In the genomic region with DNA sequence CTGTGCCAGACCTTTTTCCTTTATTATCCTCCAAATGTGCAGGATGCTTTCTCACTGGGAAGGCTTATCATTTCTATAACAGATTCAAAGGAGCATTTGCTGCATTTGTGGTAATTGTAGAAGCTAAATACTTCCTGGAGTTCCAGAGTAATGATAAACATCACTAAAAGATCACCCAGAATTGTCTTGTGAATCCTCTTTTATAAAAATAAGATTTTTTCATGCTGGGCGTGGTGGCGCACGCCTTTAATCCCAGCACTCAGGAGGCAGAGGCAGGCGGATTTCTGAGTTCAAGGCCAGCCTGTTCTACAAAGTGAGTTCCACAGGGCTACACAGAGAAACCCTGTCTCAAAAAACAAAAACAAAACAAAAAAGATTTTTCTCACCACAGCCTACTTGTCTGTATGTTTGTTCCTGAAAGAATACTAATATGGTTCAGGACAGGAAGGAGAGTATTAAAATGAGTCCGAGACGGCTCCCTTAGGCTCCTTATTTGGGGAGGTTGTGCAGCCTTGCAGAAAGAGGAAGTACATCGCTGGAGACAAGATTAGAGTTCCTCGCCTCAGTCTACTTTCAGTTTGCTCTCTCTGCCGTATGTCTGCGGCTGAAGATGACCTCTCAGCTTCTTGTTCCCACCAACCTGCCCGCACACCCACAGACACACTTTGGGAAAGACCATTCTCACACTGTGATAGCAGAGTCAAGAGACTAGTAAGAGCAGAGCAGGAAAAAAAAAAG, we compare ENCODE assay signal across 9 mouse cellular contexts. TPM values are rescaled to one million over a fixed set of nuclear protein-coding genes. Genes with fewer than 3 reads are reported as not detected.
DNase-seq lines count a peak whose midpoint lies in the region; ATAC-seq lines count a peak whose summit lies in the region.
"Had no signal": no experiment of that assay in that cellular context is flagged by ENCODE, and none has a peak within 500 bp of the region (broad histone marks: within the 10 kb centered on the region; RNA-seq: fewer than 3 reads in every experiment).

No protein-coding gene starts in this region.

- H3K9me3 ChIP-seq in heart, embryonic 16.5 days (replicated peaks; ENCODE audit: control insufficient read depth, low read length): no peaks in the 10 kb centered on the region
- H3K9me3 ChIP-seq: limb, embryonic 13.5 days had no signal

- H3K4me3 ChIP-seq in heart, embryonic 16.5 days (ENCODE audit: low read length): peak overlapping the region; percentile 29; the same call in 1 of the 2 replicates

- ATAC-seq in heart, embryonic 16.5 days (replicated peaks; ENCODE audit: extremely low read depth, insufficient read depth, low FRiP score): no peak
- peak; percentile 64 for ATAC-seq in megakaryocyte, adult 5-6 weeks (ENCODE audit: poor library complexity, severe bottlenecking)

- H3K27me3 ChIP-seq in heart, embryonic 16.5 days (ENCODE audit: control insufficient read depth, insufficient read depth, low read length): no peaks in the 10 kb centered on the region
- H3K27me3 ChIP-seq: limb, embryonic 13.5 days had no signal

- WGBS in heart, embryonic 16.5 days: 60% methylated on average over 11 of the region's 11 CpGs

- H3K4me1 ChIP-seq in heart, embryonic 16.5 days (ENCODE audit: control insufficient read depth, insufficient read depth, low read length): peaks cover 14% of the 10 kb centered on the region

- DNase-seq in lung, adult 18-20 months: peak; percentile 34 to 46
- DNase-seq in lung, postnatal 10 days: no peak
- DNase-seq in left cerebral cortex, adult 8-10 months (ENCODE audit: low spot score in 2 of 2): no peak
- DNase-seq in urinary bladder, postnatal 14 days (ENCODE audit: low spot score): no peak
- DNase-seq in adrenal gland, postnatal 4 days (ENCODE audit: low spot score in 2 of 2): no peak
- no peak for DNase-seq in gastrocnemius, postnatal 36 days

- H3K9ac ChIP-seq in heart, embryonic 16.5 days (ENCODE audit: low read length): peak overlapping the region; percentile 61

- no peaks in the 10 kb centered on the region for H3K36me3 ChIP-seq in heart, embryonic 16.5 days (ENCODE audit: control insufficient read depth, insufficient read depth)
- H3K36me3 ChIP-seq: limb, embryonic 13.5 days had no signal

- peak overlapping the region; percentile 59 for H3K4me2 ChIP-seq in heart, embryonic 16.5 days (ENCODE audit: low read depth, low read length)

- peak overlapping the region; percentile 68 for H3K27ac ChIP-seq in heart, embryonic 16.5 days (ENCODE audit: low read length)
- H3K27ac ChIP-seq: limb, embryonic 13.5 days had no signal

- intact Hi-C loops in gastrocnemius, postnatal 36 days (cut with DNase I): no loop called here

RNA-seq across cellular contexts. Expression of a gene that starts 1.4 kb away (rescaled TPM):
- polyA plus RNA-seq in heart, embryonic 16.5 days (2015; fragmentation: Nextera tagmentation; extraction: Ambion mirVana): 194 and 202 TPM in 2 replicates
- total RNA-seq in megakaryocyte, adult 5-6 weeks (2015): 288 and 309 TPM in 2 replicates
- 305 and 338 TPM in 2 replicates for total RNA-seq in megakaryocyte, adult 5-6 weeks (2017)
- 100 to 1,000 TPM; 146 to 166 (median 156) TPM for total RNA-seq in left cerebral cortex, adult 8-10 months (2022)
- 100 to 1,000 TPM; 199 to 213 TPM for total RNA-seq in adrenal gland, postnatal 4 days (2021)
- total RNA-seq in gastrocnemius, postnatal 36 days (2021): 10 to 100 TPM; 46.0 to 51.8 TPM

RNA-seq across cellular contexts. Expression of a gene that starts 23.9 kb away (rescaled TPM):
- polyA plus RNA-seq in heart, embryonic 16.5 days (2015; fragmentation: Nextera tagmentation; extraction: Ambion mirVana): 18.7 and 20.3 TPM in 2 replicates
- total RNA-seq in megakaryocyte, adult 5-6 weeks (2015): 28.5 and 28.6 TPM in 2 replicates
- total RNA-seq in megakaryocyte, adult 5-6 weeks (2017): 25.4 and 25.8 TPM in 2 replicates
- 10 to 100 TPM; 30.8 to 36.5 (median 34.7) TPM for total RNA-seq in left cerebral cortex, adult 8-10 months (2022)
- 10 to 100 TPM; 19.9 to 28.3 TPM for total RNA-seq in adrenal gland, postnatal 4 days (2021)
- 10 to 100 TPM; 13.9 to 30.6 TPM for total RNA-seq in gastrocnemius, postnatal 36 days (2021)

RNA-seq across cellular contexts. Expression of a gene that starts 59.3 kb away (rescaled TPM):
- polyA plus RNA-seq in heart, embryonic 16.5 days (2015; fragmentation: Nextera tagmentation; extraction: Ambion mirVana): 276 and 289 TPM in 2 replicates
- 119 TPM in 2 replicates for total RNA-seq in megakaryocyte, adult 5-6 weeks (2015)
- total RNA-seq in megakaryocyte, adult 5-6 weeks (2017): 121 and 162 TPM in 2 replicates
- total RNA-seq in left cerebral cortex, adult 8-10 months (2022): 10 to 100 TPM; 81.3 to 92.6 (median 87.8) TPM
- total RNA-seq in adrenal gland, postnatal 4 days (2021): 100 to 1,000 TPM; 424 to 448 TPM
- 10 to 100 TPM; 77.6 to 87.8 TPM for total RNA-seq in gastrocnemius, postnatal 36 days (2021)

RNA-seq across cellular contexts. Expression of a gene that starts 59.4 kb away (rescaled TPM):
- 491 and 512 TPM in 2 replicates for polyA plus RNA-seq in heart, embryonic 16.5 days (2015; fragmentation: Nextera tagmentation; extraction: Ambion mirVana)
- 56.6 and 68.6 TPM in 2 replicates for total RNA-seq in megakaryocyte, adult 5-6 weeks (2015)
- 112 and 120 TPM in 2 replicates for total RNA-seq in megakaryocyte, adult 5-6 weeks (2017)
- 100 to 1,000 TPM; 148 to 176 (median 154) TPM for total RNA-seq in left cerebral cortex, adult 8-10 months (2022)
- total RNA-seq in adrenal gland, postnatal 4 days (2021): 100 to 1,000 TPM; 727 to 733 TPM
- total RNA-seq in gastrocnemius, postnatal 36 days (2021): 100 to 1,000 TPM; 158 to 177 TPM

Comparison
In these comparisons a context has a peak if more than half of its experiments do, and no peak if none do; other contexts are left out.
1. DNase-seq: peak in lung, adult 18-20 months (2 of 2); none in lung, postnatal 10 days (single experiment), left cerebral cortex, adult 8-10 months (0 of 2), urinary bladder, postnatal 14 days (single experiment), adrenal gland, postnatal 4 days (0 of 2) and gastrocnemius, postnatal 36 days (0 of 2).